Mouse (Mus musculus) liver, embryonic 16.5 days (tissue): ENCODE data around the gene Rarb. TPM values are rescaled to one million over a fixed set of nuclear protein-coding genes. Genes with fewer than 3 reads are reported as not detected.

ENCODE experiments used
- ATAC-seq: fragments of 200-750 bp; cut with Nextera tagmentation; 2 replicates; pipeline ENCODE4 v1.8.0; 2017; ENCODE audit warnings: low read depth, mild to moderate bottlenecking, moderate number of reproducible peaks, moderate library complexity
- H3K27ac ChIP-seq: fragments of 300-500 bp; sonication (generic); 2 replicates; pipeline ENCODE4 v1.5.1; 2014; ENCODE audit warnings: mild to moderate bottlenecking, low read length
- H3K27me3 ChIP-seq: fragments of 300-500 bp; sonication (generic); 2 replicates; pipeline ENCODE4 v1.6.1; 2014; ENCODE audit warnings: low read depth, low read length, mixed read lengths; ENCODE audit not compliant: control insufficient read depth, insufficient read depth
- H3K36me3 ChIP-seq: fragments of 300-500 bp; sonication (generic); 2 replicates; pipeline ENCODE4 v1.6.1; 2014; ENCODE audit warnings: mild to moderate bottlenecking; ENCODE audit not compliant: control insufficient read depth, insufficient read depth
- H3K4me1 ChIP-seq: fragments of 300-500 bp; sonication (generic); 2 replicates; pipeline ENCODE4 v1.6.1; 2014; ENCODE audit warnings: low read depth, low read length, mixed read lengths; ENCODE audit not compliant: control insufficient read depth
- H3K4me2 ChIP-seq: fragments of 300-500 bp; sonication (generic); 2 replicates; pipeline ENCODE4 v1.6.1; 2014; ENCODE audit warnings: low read depth, low read length, mixed read lengths
- H3K4me3 ChIP-seq: fragments of 300-500 bp; sonication (generic); 2 replicates; pipeline ENCODE4 v1.5.1; 2014; ENCODE audit warnings: low read depth, mild to moderate bottlenecking, low read length
- H3K9ac ChIP-seq: fragments of 300-500 bp; sonication (generic); 2 replicates; pipeline ENCODE4 v1.6.1; 2014; ENCODE audit warnings: low read depth, low read length
- H3K9me3 ChIP-seq: fragments of 300-500 bp; sonication (generic); replicated peaks from 2 replicates; pipeline ENCODE4 v1.6.1; 2016; ENCODE audit warnings: low read length; ENCODE audit not compliant: control insufficient read depth
- WGBS: fragments of 180-500 bp; shearing (Covaris S2); extraction: QIAGEN DNeasy Blood & Tissue Kit; methylation state at CpG from one replicate; pipeline ENCODE4 v1.1.7; 2014; ENCODE audit not compliant: insufficient replicate concordance; 5-methylcytosine and 5-hydroxymethylcytosine counted together
- polyA plus RNA-seq: library from polyadenylated mRNA; unstranded; fragments of >200 nt; fragmentation: Nextera tagmentation; extraction: Ambion mirVana; gene quantifications from 2 replicates; pipeline ENCODE4 v1.2.1, GENCODE M21; 2015

Rarb gene
- polyA plus RNA-seq, 1 experiment from 2014 or later: 1.3 TPM

GRCm38 (mm10) chr14:16714344-16714955 lies 104.5 kb downstream of the Rarb start:
- no peaks in the 10 kb centered on the region for H3K27me3 ChIP-seq
- H3K9ac ChIP-seq: no peak overlapping the region

DNA sequence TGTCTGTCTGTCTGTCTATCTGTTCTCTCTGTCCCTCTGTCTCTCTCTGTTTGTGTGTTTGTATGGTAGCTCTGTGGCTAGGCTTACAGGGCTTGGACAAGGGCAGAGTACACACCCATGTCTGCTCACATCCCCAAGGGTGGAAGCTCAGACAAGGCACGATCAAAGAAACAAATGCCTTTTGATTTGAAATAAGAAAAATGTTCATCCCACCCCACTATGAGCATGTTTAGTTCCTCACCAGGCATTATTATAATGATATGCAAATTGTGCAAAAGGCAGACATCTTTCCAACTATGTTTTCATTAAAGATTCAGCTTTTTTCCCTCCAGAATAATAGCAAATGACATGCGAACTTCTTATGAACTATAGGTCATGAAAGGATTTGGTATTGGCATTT lies 105.2 kb downstream of the Rarb start:
- no peak for ATAC-seq

More at GRCm38 (mm10) chr14:16714344-16714955, 104.5 kb downstream of the Rarb start:
- Histone ChIP-seq H3K4me2 (no peak overlapping the region), H3K4me3 (no peak overlapping the region), H3K36me3 (no peaks in the 10 kb centered on the region), H3K9me3 (no peaks in the 10 kb centered on the region), H3K27ac (no peak overlapping the region), H3K4me1 (no peaks in the 10 kb centered on the region)
- no peak for ATAC-seq
- 35% methylated on average over 9 of the region's 9 CpGs for WGBS

DNA sequence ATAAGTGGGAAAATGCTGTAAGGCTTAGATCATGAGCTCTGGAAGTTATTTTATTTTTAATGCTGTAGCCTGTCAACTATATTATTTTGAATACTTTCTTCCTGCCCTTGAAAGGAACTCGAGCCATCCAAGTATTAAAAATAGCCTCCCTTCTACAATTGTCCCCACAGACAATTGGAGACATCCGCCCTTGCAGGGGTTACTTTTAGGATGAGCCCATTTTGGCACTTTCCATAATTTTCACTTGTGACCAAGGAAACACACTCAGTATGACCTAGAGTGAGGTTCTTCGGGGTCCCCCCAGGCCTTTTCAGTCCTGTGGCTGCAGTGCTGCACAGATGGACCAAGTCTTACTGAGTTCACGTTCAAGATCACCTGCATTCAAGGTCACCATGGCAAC lies 119.7 kb downstream of the Rarb start:
- H3K36me3 ChIP-seq: no peaks in the 10 kb centered on the region
- no peaks in the 10 kb centered on the region for H3K27me3 ChIP-seq
- H3K27ac ChIP-seq: no peak overlapping the region
- WGBS: 51% methylated on average over 4 of the region's 4 CpGs
- H3K4me1 ChIP-seq: no peaks in the 10 kb centered on the region
- no peak overlapping the region for H3K4me2 ChIP-seq
- H3K9ac ChIP-seq: no peak overlapping the region
- no peak overlapping the region for H3K4me3 ChIP-seq
- H3K9me3 ChIP-seq: no peaks in the 10 kb centered on the region
- ATAC-seq: no peak

More for the DNA sequence above, 105.2 kb downstream of the Rarb start:
- WGBS: 50% methylated on average over 2 of the region's 2 CpGs
- no peak overlapping the region for H3K9ac ChIP-seq
- no peaks in the 10 kb centered on the region for H3K36me3 ChIP-seq
- no peak overlapping the region for H3K4me2 ChIP-seq
- H3K27me3 ChIP-seq: no peaks in the 10 kb centered on the region
- no peak overlapping the region for H3K4me3 ChIP-seq
- H3K4me1 ChIP-seq: no peaks in the 10 kb centered on the region
- H3K9me3 ChIP-seq: no peaks in the 10 kb centered on the region
- no peak overlapping the region for H3K27ac ChIP-seq

GRCm38 (mm10) chr14:16695453-16696120 lies 123.4 kb downstream of the Rarb start:
- Histone ChIP-seq H3K9me3 (no peaks in the 10 kb centered on the region), H3K36me3 (no peaks in the 10 kb centered on the region), H3K27me3 (no peaks in the 10 kb centered on the region), H3K27ac (no peak overlapping the region), H3K4me2 (no peak overlapping the region), H3K9ac (no peak overlapping the region), H3K4me1 (no peaks in the 10 kb centered on the region), H3K4me3 (no peak overlapping the region)
- ATAC-seq: peak; percentile 43; the same call in 1 of the 2 replicates
- WGBS: 33% methylated on average over 3 of the region's 3 CpGs

- Histone ChIP-seq H3K27me3 (no peaks in the 10 kb centered on the region), H3K9ac (no peak overlapping the region), H3K4me1 (no peaks in the 10 kb centered on the region), H3K27ac (no peak overlapping the region), H3K9me3 (no peaks in the 10 kb centered on the region), H3K36me3 (no peaks in the 10 kb centered on the region), H3K4me2 (no peak overlapping the region), H3K4me3 (no peak overlapping the region)
- 58% methylated on average over 3 of the region's 3 CpGs for WGBS
- ATAC-seq: no peak
Measured at GRCm38 (mm10) chr14:16678335-16678734, 140.6 kb downstream of the Rarb start.

DNA sequence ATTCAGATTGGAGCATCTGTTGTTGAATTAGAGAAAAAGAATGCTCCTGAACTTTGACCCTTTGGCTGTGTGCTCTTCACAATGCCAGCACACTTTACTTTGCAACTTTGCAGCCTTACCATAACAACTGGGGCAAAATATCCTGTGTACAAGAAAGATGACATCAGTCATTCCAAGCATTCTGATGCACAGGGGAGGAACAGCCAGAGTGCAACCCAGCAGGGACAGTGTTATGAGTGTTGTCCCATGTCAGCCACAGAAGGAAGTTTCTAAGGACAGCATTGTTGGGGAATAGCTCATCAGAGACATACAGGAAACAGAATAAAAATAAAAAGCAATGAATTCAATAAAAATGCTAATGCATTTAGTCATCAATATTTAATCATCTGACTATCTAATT lies 141.9 kb downstream of the Rarb start:
- Histone ChIP-seq H3K4me2 (no peak overlapping the region), H3K36me3 (no peaks in the 10 kb centered on the region), H3K9ac (no peak overlapping the region), H3K27me3 (no peaks in the 10 kb centered on the region), H3K4me3 (no peak overlapping the region), H3K27ac (no peak overlapping the region), H3K4me1 (no peaks in the 10 kb centered on the region), H3K9me3 (no peaks in the 10 kb centered on the region)
- no peak for ATAC-seq

- 54% methylated on average over 3 of the region's 3 CpGs for WGBS
- H3K27me3 ChIP-seq: no peaks in the 10 kb centered on the region
- H3K9ac ChIP-seq: no peak overlapping the region
- no peaks in the 10 kb centered on the region for H3K36me3 ChIP-seq
- H3K27ac ChIP-seq: no peak overlapping the region
- ATAC-seq: no peak
- no peak overlapping the region for H3K4me3 ChIP-seq
- no peaks in the 10 kb centered on the region for H3K4me1 ChIP-seq
- H3K4me2 ChIP-seq: no peak overlapping the region
- H3K9me3 ChIP-seq: no peaks in the 10 kb centered on the region
Measured at GRCm38 (mm10) chr14:16670571-16670970, 148.4 kb downstream of the Rarb start.

GRCm38 (mm10) chr14:16639153-16639943 lies 179.6 kb downstream of the Rarb start:
- 75% methylated on average over 19 of the region's 19 CpGs for WGBS
- H3K4me3 ChIP-seq: no peak overlapping the region
- H3K9ac ChIP-seq: no peak overlapping the region
- H3K27me3 ChIP-seq: no peaks in the 10 kb centered on the region
- no peak overlapping the region for H3K4me2 ChIP-seq
- no peaks in the 10 kb centered on the region for H3K4me1 ChIP-seq
- peaks cover 3% of the 10 kb centered on the region; the same call in 1 of the 2 replicates for H3K9me3 ChIP-seq
- no peaks in the 10 kb centered on the region for H3K36me3 ChIP-seq
- H3K27ac ChIP-seq: no peak overlapping the region
- ATAC-seq: no peak

GRCm38 (mm10) chr14:16613975-16614374 lies 205.0 kb downstream of the Rarb start:
- no peak overlapping the region for H3K4me3 ChIP-seq
- H3K36me3 ChIP-seq: no peaks in the 10 kb centered on the region
- ATAC-seq: no peak
- H3K27me3 ChIP-seq: no peaks in the 10 kb centered on the region
- H3K4me1 ChIP-seq: no peaks in the 10 kb centered on the region
- no peak overlapping the region for H3K4me2 ChIP-seq
- H3K9ac ChIP-seq: no peak overlapping the region
- H3K27ac ChIP-seq: no peak overlapping the region
- no peaks in the 10 kb centered on the region for H3K9me3 ChIP-seq
